Mouse (Mus musculus) bone marrow, adult 2 months (tissue): ENCODE results near the gene 4930442H23Rik.

Experiments
- CTCF ChIP-seq: fragments of 200-500 bp; IDR thresholded peaks from 2 replicates; pipeline ENCODE4 v1.5.1; 2011; ENCODE audit warnings: low read length, control low read depth; ENCODE audit not compliant: control insufficient read depth, insufficient read depth
- POLR2A ChIP-seq: fragments of 200-500 bp; IDR thresholded peaks from 2 replicates; pipeline ENCODE4 v1.6.1; 2011; ENCODE audit warnings: low read depth, mild to moderate bottlenecking, control low read depth, low read length, borderline replicate concordance; ENCODE audit not compliant: control insufficient read depth

GRCm38 (mm10) chr10:81173132-81173531 lies 10.5 kb downstream of the 4930442H23Rik start:
- peak; percentile 66; the same call in 1 of the 2 replicates for TF ChIP-seq POLR2A
- TF ChIP-seq CTCF = peak; percentile 90
